Mouse (Mus musculus) CD4-positive, CD25-positive, alpha-beta regulatory T cell, adult 4 months (primary cell): Measurements from ENCODE around the gene Stpg4. TPM values are rescaled to one million over a fixed set of nuclear protein-coding genes. Genes with fewer than 3 reads are reported as not detected.
A peak's percentile ranks its signal among the peaks of the same experiment; 100 is the strongest.

Experiments used
- ATAC-seq: one replicate; pipeline ENCODE4 v1.8.0; 2017
- polyA plus RNA-seq, 2 experiments: library from polyadenylated mRNA; unstranded; fragments of 100-300 nt; shearing (Covaris generic); gene quantifications; one replicate each; pipeline ENCODE4 v1.2.1; 2017

Gene Stpg4
- polyA plus RNA-seq, 2 experiments from 2014 or later: not detected

- ATAC-seq: no peak
Observed at GRCm38 (mm10) chr17:87350471-87351240, 76.9 kb downstream of the Stpg4 start.

- no peak for ATAC-seq
Observed at GRCm38 (mm10) chr17:87349575-87349974, 78.0 kb downstream of the Stpg4 start.

GRCm38 (mm10) chr17:87349069-87349468 lies 78.5 kb downstream of the Stpg4 start:
- no peak for ATAC-seq

GRCm38 (mm10) chr17:87348353-87348752 lies 79.2 kb downstream of the Stpg4 start:
- no peak for ATAC-seq

- peak; percentile 12 for ATAC-seq
Observed at GRCm38 (mm10) chr17:87345252-87345593, 82.3 kb downstream of the Stpg4 start.

- peak; percentile 93 for ATAC-seq
Observed at GRCm38 (mm10) chr17:87344441-87345251, 82.9 kb downstream of the Stpg4 start.

- no peak for ATAC-seq
Observed at GRCm38 (mm10) chr17:87343060-87343703, 84.4 kb downstream of the Stpg4 start.

Other genes starting within 250 kb of the Stpg4 start
- 10 to 100 TPM; 34.0 to 43.8 TPM for gene Mcfd2, start 161.8 kb downstream of the Stpg4 start, polyA plus RNA-seq
- 10 to 100 TPM; 13.5 to 19.3 TPM for gene Ttc7, start 144.9 kb downstream of the Stpg4 start, polyA plus RNA-seq
- 100 to 1,000 TPM; 533 to 583 TPM for gene Calm2, start 19.2 kb upstream of the Stpg4 start, polyA plus RNA-seq
- gene Epcam, start 208.2 kb upstream of the Stpg4 start, polyA plus RNA-seq: 1 to 10 TPM; 1.5 to 3.6 TPM
- gene Msh2, start 244.6 kb upstream of the Stpg4 start, polyA plus RNA-seq: 10 to 100 TPM; 51.3 to 60.5 TPM